Mouse (Mus musculus) CH12.LX (cell line): ENCODE data around the gene Rbm47. TPM values are rescaled to one million over a fixed set of nuclear protein-coding genes. Genes with fewer than 3 reads are reported as not detected.

ENCODE experiments used
- DNase-seq: peaks from one replicate; pipeline ENCODE4 v3.0.0-alpha.2; 2013; ENCODE audit errors: extremely low read depth
- H3K27ac ChIP-seq: 2 replicates; pipeline ENCODE4 v1.5.1; 2012; ENCODE audit warnings: low read depth, mild to moderate bottlenecking, control low read depth, moderate library complexity; ENCODE audit not compliant: insufficient read depth
- H3K27me3 ChIP-seq: replicated peaks from 2 replicates; pipeline ENCODE3; 2012; ENCODE audit warnings: inconsistent platforms
- H3K36me3 ChIP-seq, 2 experiments: replicated peaks in 1 of 2; 2 replicates each; pipeline versions ENCODE3 to v1.6.1; 2012; ENCODE audit warnings: inconsistent platforms in 1 of 2, low read length in 1 of 2, mild to moderate bottlenecking in 1 of 2, mixed read lengths in 1 of 2, moderate library complexity in 1 of 2; ENCODE audit not compliant: control insufficient read depth in 1 of 2, insufficient read depth in 1 of 2
- H3K4me1 ChIP-seq, 2 experiments: 2 replicates each; pipeline ENCODE4 v1.6.1; 2012; ENCODE audit warnings: inconsistent platforms in 1 of 2, moderate library complexity in 1 of 2; ENCODE audit not compliant: insufficient read depth in 2 of 2, control insufficient read depth in 1 of 2
- H3K4me2 ChIP-seq: 2 replicates; pipeline ENCODE4 v1.6.1; 2012; ENCODE audit warnings: low read depth, mild to moderate bottlenecking, control low read depth; ENCODE audit not compliant: poor library complexity, insufficient read depth, severe bottlenecking
- H3K4me3 ChIP-seq, 3 experiments: fragments of 150-350 bp in 1 of 3; sonication (generic) in 1 of 3; replicated peaks in 1 of 3; 2 replicates each; pipeline versions ENCODE3 to v1.5.1; 2011 to 2012; ENCODE audit warnings: low read depth in 2 of 3, low read length in 2 of 3, mild to moderate bottlenecking in 2 of 3, moderate library complexity in 2 of 3, control low read depth in 1 of 3, improper control_type of control experiment in 1 of 3, inconsistent platforms in 1 of 3, mixed read lengths in 1 of 3; ENCODE audit not compliant: poor library complexity in 1 of 3
- H3K79me2 ChIP-seq: replicated peaks from 2 replicates; pipeline ENCODE4 v1.6.1; 2012; ENCODE audit warnings: mild to moderate bottlenecking, moderate library complexity; ENCODE audit not compliant: control insufficient read depth, poor library complexity, insufficient read depth, severe bottlenecking; ENCODE audit errors: extremely low read depth
- H3K9ac ChIP-seq: 2 replicates; pipeline ENCODE4 v1.6.1; 2012; ENCODE audit warnings: low read depth, mild to moderate bottlenecking, control low read depth, moderate library complexity; ENCODE audit not compliant: insufficient read depth
- H3K9me3 ChIP-seq: replicated peaks from 2 replicates; pipeline ENCODE3; 2012; ENCODE audit warnings: low read length, inconsistent platforms, mixed read lengths
- CTCF ChIP-seq, 2 experiments: IDR thresholded peaks in 1 of 2; conservative IDR thresholded peaks in 1 of 2; 2 replicates each; pipeline ENCODE4 v1.5.1; 2011 to 2012; ENCODE audit warnings: low read depth in 2 of 2, low read length in 2 of 2, improper control_type of control experiment in 1 of 2, inconsistent platforms in 1 of 2, mild to moderate bottlenecking in 1 of 2, moderate library complexity in 1 of 2
- ELF1 ChIP-seq: IDR thresholded peaks from 2 replicates; pipeline ENCODE4 v1.6.1; 2014; ENCODE audit warnings: low read depth, mild to moderate bottlenecking, inconsistent platforms, low read length, improper control_type of control experiment
- ETS1 ChIP-seq: conservative IDR thresholded peaks from 2 replicates; pipeline ENCODE4 v1.6.1; 2012; ENCODE audit warnings: low read depth, mild to moderate bottlenecking, inconsistent platforms, low read length, improper control_type of control experiment, moderate library complexity
- HCFC1 ChIP-seq: IDR thresholded peaks from 2 replicates; pipeline ENCODE4 v1.6.1; 2012; ENCODE audit warnings: low read depth, mild to moderate bottlenecking, inconsistent platforms, low read length, improper control_type of control experiment
- IRF4 ChIP-seq: IDR thresholded peaks from 2 replicates; pipeline ENCODE4 v1.6.1; 2014; ENCODE audit warnings: low read depth, mild to moderate bottlenecking, inconsistent platforms, low read length, improper control_type of control experiment
- JUN ChIP-seq: IDR thresholded peaks from 2 replicates; pipeline ENCODE4 v1.6.1; 2011; ENCODE audit warnings: low read depth, mild to moderate bottlenecking, low read length, improper control_type of control experiment, moderate library complexity; ENCODE audit not compliant: insufficient read depth
- JUND ChIP-seq: conservative IDR thresholded peaks from 2 replicates; pipeline ENCODE4 v1.6.1; 2011; ENCODE audit warnings: low read depth, low read length, improper control_type of control experiment
- MAFK ChIP-seq: IDR thresholded peaks from 2 replicates; pipeline ENCODE4 v1.6.1; 2011; ENCODE audit warnings: low read length, improper control_type of control experiment; ENCODE audit not compliant: insufficient replicate concordance
- MEF2A ChIP-seq: IDR thresholded peaks from 2 replicates; pipeline ENCODE4 v1.6.1; 2014; ENCODE audit warnings: low read depth, mild to moderate bottlenecking, inconsistent platforms, low read length, improper control_type of control experiment, borderline replicate concordance
- MXI1 ChIP-seq: IDR thresholded peaks from 2 replicates; pipeline ENCODE4 v1.6.1; 2011; ENCODE audit warnings: mild to moderate bottlenecking, low read depth, low read length, improper control_type of control experiment
- MYC ChIP-seq: IDR thresholded peaks from 2 replicates; pipeline ENCODE4 v1.6.1; 2011; ENCODE audit warnings: low read depth, mild to moderate bottlenecking, improper control_type of control experiment, low read length
- PAX5 ChIP-seq: IDR thresholded peaks from 2 replicates; pipeline ENCODE4 v1.6.1; 2012; ENCODE audit warnings: low read length, inconsistent platforms, mixed read lengths
- POLR2A ChIP-seq: IDR thresholded peaks from 2 replicates; pipeline ENCODE4 v1.6.1; 2011; ENCODE audit warnings: low read depth, mild to moderate bottlenecking, improper control_type of control experiment, low read length
- POLR2AphosphoS2 ChIP-seq: IDR thresholded peaks from 2 replicates; pipeline ENCODE4 v1.6.1; 2011; ENCODE audit warnings: low read depth, low read length, improper control_type of control experiment
- RAD21 ChIP-seq: IDR thresholded peaks from 2 replicates; pipeline ENCODE4 v1.6.1; 2011; ENCODE audit warnings: low read depth, mild to moderate bottlenecking, low read length, improper control_type of control experiment, moderate library complexity
- RCOR1 ChIP-seq: conservative IDR thresholded peaks from 2 replicates; pipeline ENCODE4 v1.6.1; 2012; ENCODE audit warnings: low read depth, mild to moderate bottlenecking, inconsistent platforms, low read length, improper control_type of control experiment
- SMC3 ChIP-seq: IDR thresholded peaks from 2 replicates; pipeline ENCODE4 v1.6.1; 2011; ENCODE audit warnings: low read depth, low read length, improper control_type of control experiment
- TCF12 ChIP-seq: IDR thresholded peaks from 2 replicates; pipeline ENCODE4 v1.6.1; 2014; ENCODE audit warnings: low read depth, mild to moderate bottlenecking, inconsistent platforms, low read length, improper control_type of control experiment
- UBTF ChIP-seq: IDR thresholded peaks from 2 replicates; pipeline ENCODE4 v1.6.1; 2012; ENCODE audit warnings: low read depth, mild to moderate bottlenecking, inconsistent platforms, low read length, improper control_type of control experiment, moderate library complexity
- USF1 ChIP-seq: IDR thresholded peaks from 2 replicates; pipeline ENCODE4 v1.6.1; 2014; ENCODE audit warnings: low read depth, mild to moderate bottlenecking, inconsistent platforms, low read length, improper control_type of control experiment
- USF2 ChIP-seq: conservative IDR thresholded peaks from 2 replicates; pipeline ENCODE4 v1.6.1; 2011; ENCODE audit warnings: low read depth, low read length, improper control_type of control experiment
- ZKSCAN1 ChIP-seq: IDR thresholded peaks from 2 replicates; pipeline ENCODE4 v1.6.1; 2012; ENCODE audit warnings: low read depth, inconsistent platforms, low read length, improper control_type of control experiment, borderline replicate concordance
- ZMIZ1 ChIP-seq: IDR thresholded peaks from 2 replicates; pipeline ENCODE4 v1.6.1; 2012; ENCODE audit warnings: low read depth, mild to moderate bottlenecking, inconsistent platforms, low read length, improper control_type of control experiment
- dilution Hi-C: fragments of 300-500 bp; cut with MboI; formaldehyde crosslinking; loops from 2 replicates; pipeline ENCODE4 v1.14.3; 2020; ENCODE audit warnings: low sequenced_read_pairs; ENCODE audit not compliant: extremely low pct_unique_long_range_greater_than_20kb, extremely low pct_ligation_motif_present
- in situ Hi-C: fragments of 300-500 bp; cut with MboI; formaldehyde crosslinking; loops from 3 replicates; pipeline ENCODE4 v1.14.3; 2019; ENCODE audit warnings: low sequenced_read_pairs, low pct_ligation_motif_present, low pct_unique_long_range_greater_than_20kb, mixed read lengths
- polyA plus RNA-seq: library from polyadenylated mRNA; unstranded; fragments of >175 nt; gene quantifications from 2 replicates; pipeline ENCODE4 v1.2.1, GENCODE M21; 2012; ENCODE audit warnings: low read depth; ENCODE audit not compliant: insufficient read length
- total RNA-seq, 2 experiments: library from RNA; depleted of rRNA; stranded (reverse); fragments of 300-350 nt in 1 of 2; fragments of >200 nt in 1 of 2; gene quantifications; 2 replicates each; pipeline ENCODE4 v1.2.3; 2012 to 2014

Rbm47 gene
- total and polyA plus RNA-seq, 3 experiments, result 0.08 to 9.2 (median 1.1) TPM

GRCm38 (mm10) chr5:66219692-66220091, 46.8 kb upstream of the Rbm47 start:
- dilution Hi-C loops (no loop called here), in situ Hi-C loops (no loop called here)
- DNase-seq, result no peak
- no peak overlapping the region for H3K4me2 ChIP-seq
- no peak overlapping the region for H3K4me3 ChIP-seq
- H3K9ac ChIP-seq, result no peak overlapping the region
- no peaks in the 10 kb centered on the region for H3K36me3 ChIP-seq
- no peaks in the 10 kb centered on the region for H3K27me3 ChIP-seq
- H3K4me1 ChIP-seq, result peaks cover 0 to 3% of the 10 kb centered on the region in 2 experiments; a peak in 2 of 4 replicates
- TF ChIP-seq POLR2AphosphoS2 (no peak), SMC3 (no peak), ELF1 (no peak), TCF12 (no peak), ZMIZ1 (no peak), IRF4 (no peak), JUN (no peak), ETS1 (no peak), POLR2A (no peak), RCOR1 (no peak), MYC (no peak)
- no peaks in the 10 kb centered on the region for H3K79me2 ChIP-seq
- H3K27ac ChIP-seq, result no peak overlapping the region
- H3K9me3 ChIP-seq, result no peaks in the 10 kb centered on the region

- TF ChIP-seq MAFK (no peak), RAD21 (no peak), PAX5 (no peak), MXI1 (no peak), ZMIZ1 (no peak), CTCF (conservative IDR thresholded peaks at IDR 0.05 in 1 of 2, IDR thresholded peaks at IDR 0.05 in 1 of 2; ENCODE audit: low read depth in 2 of 2, low read length in 2 of 2) (no peak), MYC (no peak), JUND (no peak), ZKSCAN1 (no peak), USF2 (no peak), USF1 (no peak), UBTF (no peak), MEF2A (no peak), HCFC1 (no peak)
- Histone ChIP-seq H3K9ac (no peak overlapping the region), H3K27me3 (no peaks in the 10 kb centered on the region), H3K27ac (no peak overlapping the region), H3K79me2 (no peaks in the 10 kb centered on the region), H3K4me3 (no peak overlapping the region), H3K36me3 (no peaks in the 10 kb centered on the region), H3K4me2 (no peak overlapping the region), H3K4me1 (no peaks in the 10 kb centered on the region), H3K9me3 (no peaks in the 10 kb centered on the region)
- dilution Hi-C loops (no loop called here), in situ Hi-C loops (no loop called here)
- DNase-seq, result no peak
Measured at GRCm38 (mm10) chr5:66215569-66216277, 42.8 kb upstream of the Rbm47 start.
